Mouse (Mus musculus) myocyte (in vitro differentiated cells): ENCODE measurements around the gene Kcnj11. TPM values are rescaled to one million over a fixed set of nuclear protein-coding genes. Genes with fewer than 3 reads are reported as not detected.

Experiments
- H3K27me3 ChIP-seq: one replicate; pipeline ENCODE4 v1.6.1; 2011; ENCODE audit not compliant: control insufficient read depth, insufficient read depth, insufficient read length
- H3K36me3 ChIP-seq: one replicate; pipeline ENCODE4 v1.6.1; 2011; ENCODE audit not compliant: control insufficient read depth, insufficient read depth
- H3K4me2 ChIP-seq: one replicate; pipeline ENCODE4 v1.6.1; 2011; ENCODE audit warnings: low read depth, control low read depth
- H3K4me3 ChIP-seq: one replicate; pipeline ENCODE4 v1.5.1; 2011; ENCODE audit warnings: mild to moderate bottlenecking, control low read depth, moderate library complexity
- H3K79me2 ChIP-seq: one replicate; pipeline ENCODE4 v1.6.1; 2011; ENCODE audit not compliant: control insufficient read depth, insufficient read depth
- H3ac ChIP-seq: one replicate; pipeline ENCODE4 v1.6.1; 2011; ENCODE audit not compliant: control insufficient read depth, insufficient read length
- MYOD1 ChIP-seq, 3 experiments: IDR thresholded peaks; one replicate each; pipeline ENCODE4 v1.6.1; 2011; ENCODE audit warnings: control low read depth in 2 of 3, low read depth in 2 of 3, mild to moderate bottlenecking in 2 of 3, moderate library complexity in 1 of 3; ENCODE audit not compliant: insufficient read length in 2 of 3, control insufficient read depth in 1 of 3
- USF1 ChIP-seq: IDR thresholded peaks from one replicate; pipeline ENCODE4 v1.6.1; 2011; ENCODE audit warnings: low read depth, mild to moderate bottlenecking, control low read depth, moderate library complexity
- polyA plus RNA-seq: library from polyadenylated mRNA; unstranded; fragments of >200 nt; fragmentation: generic; extraction: Trizol; gene quantifications from one replicate; pipeline ENCODE4 v1.2.1, GENCODE M21; 2012; ENCODE audit warnings: missing spikeins

Kcnj11 gene
- polyA plus RNA-seq, 1 experiment: 0.46 TPM

GRCm38 (mm10) chr7:46044106-46044505, 56.5 kb downstream of the Kcnj11 start:
- H3K79me2 ChIP-seq: no peaks in the 10 kb centered on the region
- no peak overlapping the region for H3K4me2 ChIP-seq
- no peaks in the 10 kb centered on the region for H3K27me3 ChIP-seq
- peaks cover 3% of the 10 kb centered on the region for H3K36me3 ChIP-seq
- no peak overlapping the region for H3ac ChIP-seq
- TF ChIP-seq MYOD1 (IDR thresholded peaks at IDR 0.05; ENCODE audit: control insufficient read depth in 1 of 3, insufficient read length in 2 of 3, low read depth in 2 of 3) (no peak), USF1 (no peak)
- no peak overlapping the region for H3K4me3 ChIP-seq

Other genes with a start within 250 kb of the Kcnj11 start
- 132 TPM for gene Kdelr1, start 228.0 kb downstream of the Kcnj11 start, polyA plus RNA-seq
- 0.65 TPM for gene Grin2d, start 222.4 kb downstream of the Kcnj11 start, polyA plus RNA-seq
- gene Syngr4, start 204.1 kb downstream of the Kcnj11 start, polyA plus RNA-seq: 0.23 TPM
- gene Tmem143, start 203.8 kb downstream of the Kcnj11 start, polyA plus RNA-seq: 26.9 TPM
- gene Emp3, start 179.4 kb downstream of the Kcnj11 start, polyA plus RNA-seq: 409 TPM
- gene Ccdc114, start 176.7 kb downstream of the Kcnj11 start, polyA plus RNA-seq: 1.0 TPM
- not detected for gene Abcc6, start 70.5 kb downstream of the Kcnj11 start, polyA plus RNA-seq
- gene Nomo1, start 67.1 kb downstream of the Kcnj11 start, polyA plus RNA-seq: 79.2 TPM
- gene Abcc8, start 79.3 kb upstream of the Kcnj11 start, polyA plus RNA-seq: 0.34 TPM
- not detected for gene Ush1c, start 137.7 kb upstream of the Kcnj11 start, polyA plus RNA-seq
- gene Otog, start 140.2 kb upstream of the Kcnj11 start, polyA plus RNA-seq: 10.2 TPM